8 mouse cellular contexts compared by ENCODE assay signal in the genomic region with DNA sequence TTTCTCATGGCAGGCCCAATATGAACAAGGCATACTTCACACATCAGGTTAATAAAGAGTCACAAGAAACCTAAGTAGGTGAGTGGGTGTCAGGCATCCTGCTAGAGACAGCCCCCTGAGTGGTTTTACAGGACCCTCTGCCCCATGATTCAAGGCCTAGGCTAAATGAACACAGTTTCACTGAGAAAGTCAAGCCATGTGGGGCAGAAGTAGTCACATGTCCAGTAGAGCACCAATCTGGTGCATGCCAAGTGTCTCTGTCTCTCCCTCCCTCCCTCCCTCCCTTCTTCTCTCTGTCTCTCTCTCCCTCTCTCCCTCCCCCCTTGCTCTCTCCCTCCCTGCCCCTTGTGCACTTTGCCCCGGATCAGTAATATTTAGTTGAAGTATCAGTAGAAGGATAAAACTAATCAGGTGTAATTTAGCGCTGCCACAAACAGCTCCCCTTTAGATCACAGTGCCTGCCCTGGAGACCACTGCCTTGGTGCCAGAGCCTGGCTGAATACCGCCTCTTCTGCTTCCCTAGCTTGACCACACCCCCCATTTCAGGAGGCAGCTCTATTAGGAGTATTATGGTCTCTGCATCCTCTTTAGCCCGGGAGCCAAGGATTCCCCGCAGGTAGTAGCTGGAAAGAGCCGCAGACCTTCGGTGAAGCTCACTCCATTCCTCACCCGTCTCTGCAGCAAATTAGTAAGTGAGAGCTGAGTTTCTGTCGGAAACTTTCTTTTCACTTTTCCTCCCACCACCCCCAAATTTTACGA. TPM values are rescaled to one million over a fixed set of nuclear protein-coding genes. Genes with fewer than 3 reads are reported as not detected.
DNase-seq lines count a peak whose midpoint lies in the region; ATAC-seq lines count a peak whose summit lies in the region.

A gene (plus strand): TSS at position 595 of the 759 bp plus-strand sequence.

- H3K4me3 ChIP-seq in hindbrain, embryonic 16.5 days (ENCODE audit: low read length), result peak within 1 kb of the TSS; percentile 18; the same call in 1 of the 2 replicates
- peak within 1 kb of the TSS; percentile 24 for H3K4me3 ChIP-seq in limb, embryonic 15.5 days

- ATAC-seq in hindbrain, embryonic 16.5 days, result no peak
- ATAC-seq in limb, embryonic 15.5 days (ENCODE audit: insufficient number of reproducible peaks, low FRiP score, low TSS enrichment, low read depth), result no peak
- no peak for ATAC-seq in cerebellum, adult (ENCODE audit: insufficient number of reproducible peaks, low FRiP score, low TSS enrichment)

- H3K27me3 ChIP-seq in hindbrain, embryonic 16.5 days (replicated peaks; ENCODE audit: control insufficient read depth, insufficient read depth, low read length), result peaks cover 12% of the 10 kb centered on the region
- H3K27me3 ChIP-seq in limb, embryonic 15.5 days, result peaks cover 3% of the 10 kb centered on the region; the same call in 1 of the 2 replicates

- intact Hi-C loops in gastrocnemius, postnatal 14 days (cut with DNase I; ENCODE audit: low total_unique reads), result no loop called here

- no peaks in the 10 kb centered on the region for H3K9me3 ChIP-seq in hindbrain, embryonic 16.5 days (ENCODE audit: control insufficient read depth, low read length)
- no peaks in the 10 kb centered on the region for H3K9me3 ChIP-seq in limb, embryonic 15.5 days

- DNase-seq in layer of hippocampus, adult 8-10 months (ENCODE audit: low spot score in 2 of 2), result no peak
- DNase-seq in layer of hippocampus, adult 9-10 months (ENCODE audit: low spot score), result no peak
- DNase-seq in adrenal gland, postnatal 25 days, result no peak
- DNase-seq in gastrocnemius, postnatal 14 days, result no peak
- peak; percentile 27 for DNase-seq in neural tube, embryonic 10.5 days (ENCODE audit: extremely low spot score, low spot score)

- no peak within 1 kb of the TSS for H3K9ac ChIP-seq in hindbrain, embryonic 16.5 days (ENCODE audit: low read depth, low read length)
- H3K9ac ChIP-seq in limb, embryonic 15.5 days, result no peak within 1 kb of the TSS

- WGBS in hindbrain, embryonic 16.5 days, result 3% methylated on average over 10 of the region's 10 CpGs
- under 1% methylated on average over 10 of the region's 10 CpGs for WGBS in limb, embryonic 15.5 days

- H3K4me2 ChIP-seq in hindbrain, embryonic 16.5 days (ENCODE audit: low read length), result peak within 1 kb of the TSS; percentile 33; the same call in 1 of the 2 replicates
- peak within 1 kb of the TSS; percentile 40 for H3K4me2 ChIP-seq in limb, embryonic 15.5 days

- H3K4me1 ChIP-seq in hindbrain, embryonic 16.5 days (ENCODE audit: control insufficient read depth, insufficient read depth, low read depth, low read length), result peaks cover 3% of the 10 kb centered on the region; the same call in 1 of the 2 replicates
- H3K4me1 ChIP-seq in limb, embryonic 15.5 days, result peaks cover 4% of the 10 kb centered on the region; the same call in 1 of the 2 replicates

- no peaks in the 10 kb centered on the region for H3K36me3 ChIP-seq in hindbrain, embryonic 16.5 days (ENCODE audit: control insufficient read depth, insufficient read depth, low read length)
- H3K36me3 ChIP-seq in limb, embryonic 15.5 days, result no peaks in the 10 kb centered on the region

- H3K27ac ChIP-seq in hindbrain, embryonic 16.5 days (ENCODE audit: low read depth, low read length), result no peak within 1 kb of the TSS
- no peak within 1 kb of the TSS for H3K27ac ChIP-seq in limb, embryonic 15.5 days

RNA-seq across cellular contexts. Expression of the gene that starts here (rescaled TPM):
- 10 to 100 TPM; 11.1 to 12.9 (median 11.9) TPM for total RNA-seq in layer of hippocampus, adult 8-10 months (2022)
- 30.2 and 35.5 TPM in 2 replicates for total RNA-seq in adrenal gland, postnatal 25 days (2021)
- 10 to 100 TPM; 33.0 to 35.7 TPM for total RNA-seq in gastrocnemius, postnatal 14 days (2021)
- 15.6 and 22.5 TPM in 2 replicates for polyA plus RNA-seq in hindbrain, embryonic 16.5 days (2015; fragmentation: Nextera tagmentation; extraction: Ambion mirVana)
- polyA plus RNA-seq in limb, embryonic 15.5 days (2015; fragmentation: Nextera tagmentation; extraction: Ambion mirVana), result 39.3 and 42.9 TPM in 2 replicates
